Mouse (Mus musculus): ENCODE measurements at regions not wholly inside any gene's neighbourhood (a gene's known extent, or its start where the extent isn't known, plus 50 kb on each side); places are given as distances from the start of the nearest gene placed in this dataset.
A peak's percentile ranks its signal among the peaks of the same experiment; 100 is the strongest.

DNA sequence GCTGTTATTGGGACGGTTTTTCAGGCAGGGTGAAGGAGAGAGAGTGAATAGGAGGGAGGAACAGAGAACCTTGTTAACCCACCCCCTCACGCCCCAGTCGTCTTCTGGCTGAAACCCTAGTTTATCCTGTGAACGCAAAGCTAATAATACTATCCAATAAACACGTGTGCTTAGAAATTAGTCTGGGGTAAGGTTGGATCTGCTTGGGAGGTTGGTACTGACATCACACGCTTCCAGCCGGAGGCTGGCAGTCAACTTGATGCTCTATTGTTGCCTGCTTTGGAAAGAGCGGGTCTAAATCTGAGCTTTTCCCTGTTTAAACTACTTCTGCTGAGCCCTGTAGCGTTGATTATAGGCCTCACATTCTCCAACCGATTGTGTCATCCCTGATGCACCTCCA is 138.4 kb upstream of the Mdm1 start:
- H3K27ac ChIP-seq = no peak overlapping the region
- intact Hi-C loops (cut with DNase I) = loop anchor here (5.0 kb wide), 1 partner anchor 156 kb away; the partner anchor contains the start of gene Rap1b
- H3K4me3 ChIP-seq = no peak overlapping the region
- no peak for DNase-seq (ENCODE audit: extremely low spot score in 1 of 2, low spot score in 2 of 2)
- TF ChIP-seq CTCF (IDR thresholded peaks at IDR 0.05) = no peak

DNA sequence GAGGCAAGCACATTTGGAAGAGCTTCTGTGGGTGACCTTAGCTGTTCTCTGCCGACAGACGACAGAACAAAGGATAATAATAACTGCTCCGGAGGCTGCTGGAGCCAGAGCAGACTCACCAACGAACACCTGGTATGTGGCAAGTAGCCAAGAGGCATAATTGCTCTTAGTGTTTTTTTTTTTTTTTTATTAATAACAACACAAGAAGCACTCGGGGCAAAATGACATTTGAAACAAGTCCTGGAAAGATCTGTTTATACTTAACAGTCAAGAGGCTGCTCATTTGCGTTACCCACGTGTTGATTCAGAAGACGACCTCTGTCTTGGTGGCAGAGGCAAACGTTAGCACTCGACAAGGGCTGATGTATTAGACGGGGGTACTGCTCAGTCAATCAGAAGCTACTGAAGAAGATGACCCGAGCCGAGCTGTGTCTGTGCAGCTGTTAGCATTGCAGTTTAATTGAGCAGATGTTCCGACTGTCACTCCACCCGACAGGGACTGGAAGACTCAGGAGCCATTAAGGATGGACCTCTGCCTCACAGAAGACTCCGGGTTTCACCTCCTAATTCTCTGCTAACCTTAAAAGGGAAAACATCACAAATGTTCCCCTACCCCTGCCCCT is 137.8 kb upstream of the Mdm1 start:
- DNase-seq (ENCODE audit: extremely low spot score in 1 of 2, low spot score in 2 of 2) = no peak
- Histone ChIP-seq H3K4me3 (no peak overlapping the region), H3K27ac (no peak overlapping the region)
- intact Hi-C loops (cut with DNase I) = loop anchor here (5.0 kb wide), 1 partner anchor 157 kb away; the partner anchor contains the start of gene Rap1b
- no peak for TF ChIP-seq CTCF (IDR thresholded peaks at IDR 0.05)

DNA sequence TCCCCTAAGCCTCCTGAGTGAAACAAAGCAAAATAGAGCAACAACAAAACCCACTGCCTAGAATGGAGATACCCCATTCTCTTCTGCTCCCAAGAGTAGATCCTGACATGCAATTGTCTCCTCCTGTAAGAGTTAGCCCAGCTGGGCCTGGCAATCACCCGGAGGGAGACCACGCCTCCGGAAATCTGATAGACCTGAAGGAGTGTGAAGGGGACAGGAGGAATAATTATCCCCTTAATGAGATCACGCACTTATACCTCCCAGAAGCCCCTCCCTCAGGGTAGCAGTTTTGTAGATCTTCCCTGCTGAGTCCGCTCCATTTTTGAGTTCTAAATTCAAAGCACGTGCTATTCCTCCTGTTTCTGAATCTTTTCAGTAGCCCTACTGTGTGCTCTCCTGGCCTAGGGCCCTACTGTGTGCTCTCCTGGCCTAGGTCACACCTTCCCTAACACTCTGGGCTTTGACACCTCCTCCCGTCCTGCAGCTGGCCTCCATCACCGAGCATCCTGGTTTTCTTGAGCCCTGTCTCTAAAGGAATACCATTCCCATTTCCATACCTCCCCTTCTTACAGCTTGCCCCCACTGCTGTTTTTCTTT is 137.2 kb upstream of the Mdm1 start:
- no peak for TF ChIP-seq CTCF (IDR thresholded peaks at IDR 0.05)
- intact Hi-C loops (cut with DNase I) = loop anchor here (5.0 kb wide), 1 partner anchor 157 kb away; the partner anchor contains the start of gene Rap1b
- H3K4me3 ChIP-seq = no peak overlapping the region

DNA sequence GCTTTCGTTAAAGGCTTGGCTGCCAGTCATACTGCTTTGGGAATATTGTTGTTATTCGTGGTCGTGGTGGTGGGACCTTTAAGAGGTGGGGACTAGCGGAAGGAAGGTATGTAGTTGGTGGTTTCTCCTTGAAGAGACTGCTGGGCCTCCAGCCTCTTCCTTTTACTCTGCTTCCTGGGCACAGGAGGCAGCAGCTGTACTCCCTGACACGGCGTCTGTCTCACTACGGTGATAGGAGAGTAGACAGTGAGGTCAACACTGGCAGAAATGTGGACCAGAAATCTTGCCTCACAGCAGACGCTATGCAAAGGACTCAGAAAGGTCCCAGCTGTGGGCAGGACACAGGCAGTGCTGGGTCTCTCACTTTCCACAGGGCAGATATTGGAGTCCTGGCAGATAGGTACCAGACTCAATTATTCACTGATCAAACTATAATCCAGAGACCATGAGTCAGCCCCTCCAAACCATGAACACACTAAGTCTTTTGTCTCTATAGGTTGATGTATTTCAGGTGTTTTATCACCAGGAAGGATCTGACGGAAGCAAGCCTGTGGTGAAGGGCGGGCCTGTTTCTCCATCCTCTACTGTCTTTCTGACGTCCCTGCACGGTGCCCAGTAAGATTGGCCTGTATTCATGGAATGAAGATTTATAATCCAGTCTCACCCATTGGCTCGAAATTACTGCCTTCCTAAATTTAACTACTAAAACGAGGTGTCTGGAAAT is 134.6 kb upstream of the Mdm1 start:
- no peak for TF ChIP-seq CTCF (IDR thresholded peaks at IDR 0.05)
- intact Hi-C loops (cut with DNase I) = no loop called here
- Histone ChIP-seq H3K27ac (no peak overlapping the region), H3K4me3 (no peak overlapping the region)
- no peak for DNase-seq (ENCODE audit: extremely low spot score in 1 of 2, low spot score in 2 of 2)

More for the DNA sequence above, 137.2 kb upstream of the Mdm1 start:
- no peak for DNase-seq (ENCODE audit: extremely low spot score in 1 of 2, low spot score in 2 of 2)
- no peak overlapping the region for H3K27ac ChIP-seq

DNA sequence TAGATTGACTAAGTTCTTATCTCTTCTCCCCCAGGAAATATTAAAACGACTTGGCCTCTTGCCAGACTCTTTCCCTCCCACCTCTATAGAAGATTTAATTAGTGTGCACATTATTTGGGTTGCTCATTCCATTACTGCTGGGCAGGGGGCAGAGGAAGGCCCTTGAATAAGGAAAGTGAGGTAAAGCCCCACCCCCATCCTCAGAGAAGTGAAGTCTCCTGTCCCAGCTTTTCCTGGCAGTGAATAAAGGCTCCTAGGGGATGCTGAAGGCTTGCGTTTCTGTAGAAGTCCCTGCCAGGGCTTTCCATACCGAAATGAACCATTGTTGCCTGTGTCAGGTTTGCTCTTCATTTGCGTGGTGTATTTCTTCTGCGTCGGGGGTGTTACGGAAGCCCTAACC is 133.8 kb upstream of the Mdm1 start:
- intact Hi-C loops (cut with DNase I) = no loop called here
- Histone ChIP-seq H3K4me3 (no peak overlapping the region), H3K27ac (no peak overlapping the region)
- TF ChIP-seq CTCF (IDR thresholded peaks at IDR 0.05) = no peak
- no peak for DNase-seq (ENCODE audit: extremely low spot score in 1 of 2, low spot score in 2 of 2)

DNA sequence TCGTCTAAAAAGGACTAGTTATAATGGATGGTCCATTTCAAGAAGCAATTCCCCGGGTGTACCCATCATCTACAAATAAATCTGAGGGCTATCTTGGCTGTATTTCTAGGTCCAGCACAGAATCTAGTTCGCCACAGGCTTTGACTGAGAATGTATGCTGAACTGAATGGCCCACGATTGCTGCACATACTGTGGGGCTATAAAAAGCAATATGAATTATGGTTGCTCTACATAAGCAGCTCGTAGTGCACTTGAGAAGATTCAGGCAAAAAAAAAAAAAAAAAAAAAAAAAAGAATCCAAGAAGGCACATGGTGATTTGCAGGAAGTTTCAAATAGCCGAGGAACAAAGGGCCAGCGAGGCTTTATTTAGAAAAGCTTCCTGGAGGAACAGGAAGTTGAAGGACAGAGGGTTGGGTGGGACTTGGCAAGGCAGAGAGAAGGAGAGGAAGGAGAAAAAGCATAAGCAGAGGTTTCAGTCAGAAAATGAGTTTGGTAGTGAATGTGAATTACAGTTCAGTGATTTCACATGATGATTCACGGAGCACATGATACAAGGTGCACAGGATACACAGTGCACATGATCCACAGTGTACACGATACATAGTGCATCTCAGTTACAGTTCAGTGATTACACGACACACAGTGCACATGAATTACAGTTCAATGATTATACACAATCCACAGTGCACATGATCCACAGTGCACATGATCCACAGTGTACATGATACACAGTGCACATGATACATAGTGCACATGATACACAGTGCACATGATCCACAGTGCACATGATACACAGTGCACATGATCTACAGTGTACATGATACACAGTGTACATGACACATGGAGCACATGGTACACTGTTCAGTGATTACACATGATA is 129.7 kb upstream of the Mdm1 start:
- no peak for TF ChIP-seq CTCF (IDR thresholded peaks at IDR 0.05)
- intact Hi-C loops (cut with DNase I) = no loop called here
- no peak overlapping the region for H3K27ac ChIP-seq
- H3K4me3 ChIP-seq = no peak overlapping the region
- DNase-seq (ENCODE audit: extremely low spot score in 1 of 2, low spot score in 2 of 2) = no peak

DNA sequence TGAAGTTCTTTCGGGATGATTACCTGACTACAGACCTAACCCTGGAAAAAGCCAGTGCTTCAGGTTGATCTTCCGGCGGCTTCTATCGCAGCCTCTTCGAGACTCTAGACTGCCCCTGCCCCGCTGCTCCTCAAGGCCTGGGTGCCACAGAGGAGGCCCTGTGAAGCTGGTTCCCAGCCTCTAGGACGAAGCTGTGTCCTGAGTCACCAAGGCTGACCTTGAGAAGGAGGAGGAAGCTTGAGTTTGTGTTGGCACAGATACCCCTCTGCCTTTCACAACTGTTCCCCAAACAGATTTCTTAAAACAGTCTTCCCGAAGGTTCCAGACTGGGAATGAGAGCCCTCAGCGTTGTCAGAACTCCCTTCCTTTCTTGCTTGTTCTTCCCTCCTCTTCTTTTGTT is 112.8 kb upstream of the Mdm1 start:
- H3K27ac ChIP-seq = no peak overlapping the region
- TF ChIP-seq CTCF (IDR thresholded peaks at IDR 0.05) = no peak
- intact Hi-C loops (cut with DNase I) = no loop called here
- no peak overlapping the region for H3K4me3 ChIP-seq
- no peak for DNase-seq (ENCODE audit: extremely low spot score in 1 of 2, low spot score in 2 of 2)

DNA sequence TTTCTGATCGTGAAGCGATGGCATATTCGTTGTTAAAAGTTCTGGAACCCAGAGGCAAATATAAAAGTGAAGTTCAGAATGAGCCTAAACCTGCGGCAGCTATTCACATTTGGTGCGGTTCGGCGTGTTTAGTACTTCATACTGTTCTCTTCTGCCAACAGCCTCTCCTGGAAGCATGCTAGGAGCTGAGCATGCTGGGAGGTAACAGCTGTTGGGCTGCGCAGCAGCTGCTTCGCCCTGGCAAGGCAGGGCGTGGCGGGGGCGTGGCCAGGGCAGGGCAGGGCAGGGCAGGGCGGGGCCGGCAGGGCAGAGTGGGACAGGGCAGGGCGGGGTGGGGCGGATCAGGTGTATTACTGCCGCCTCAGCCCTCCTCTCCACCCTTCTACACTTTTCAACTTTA is 107.2 kb upstream of the Mdm1 start:
- Histone ChIP-seq H3K4me3 (no peak overlapping the region), H3K27ac (no peak overlapping the region)
- intact Hi-C loops (cut with DNase I) = no loop called here
- TF ChIP-seq CTCF (IDR thresholded peaks at IDR 0.05) = no peak
- no peak for DNase-seq (ENCODE audit: extremely low spot score in 1 of 2, low spot score in 2 of 2)

DNA sequence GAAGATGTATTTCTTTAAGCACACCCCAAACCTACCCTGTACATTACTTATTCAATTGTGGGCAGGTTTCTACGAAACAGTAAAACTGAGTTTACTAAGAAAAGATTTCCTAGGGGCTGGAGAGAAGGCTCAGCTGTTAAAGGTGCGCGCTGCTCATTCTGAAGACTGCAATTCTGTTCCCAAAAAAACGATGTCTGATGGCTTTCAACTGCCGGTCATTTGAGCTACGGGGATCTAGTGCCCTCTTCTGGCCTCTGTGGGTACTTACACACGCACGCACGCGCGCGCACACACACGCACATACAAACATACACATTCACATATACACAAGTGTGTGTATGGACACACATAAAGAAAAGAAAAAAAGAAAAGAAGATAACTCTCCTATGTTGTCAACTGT is 106.6 kb upstream of the Mdm1 start:
- intact Hi-C loops (cut with DNase I) = no loop called here
- peak; percentile 24 for TF ChIP-seq CTCF (IDR thresholded peaks at IDR 0.05)
- no peak overlapping the region for H3K27ac ChIP-seq
- no peak for DNase-seq (ENCODE audit: extremely low spot score in 1 of 2, low spot score in 2 of 2)
- H3K4me3 ChIP-seq = no peak overlapping the region

DNA sequence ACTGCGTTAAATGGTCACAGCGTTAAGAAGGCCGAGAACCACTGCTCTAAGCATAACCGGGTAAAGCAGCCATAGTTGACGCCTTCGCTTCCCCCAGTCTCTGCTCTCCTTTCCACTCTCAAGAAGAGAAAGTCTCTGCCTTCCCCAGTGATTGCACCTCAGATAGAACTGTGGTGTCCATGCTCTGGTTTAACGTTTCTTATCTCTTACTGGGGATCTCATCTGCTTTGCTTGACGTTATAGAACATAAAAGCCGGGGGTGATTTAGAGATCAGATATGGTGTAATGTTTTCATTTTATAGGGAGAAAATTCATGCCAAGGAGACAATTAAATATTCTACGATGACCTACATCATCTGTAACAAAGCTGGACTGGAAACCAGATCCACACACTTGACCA is 103.1 kb upstream of the Mdm1 start:
- no peak overlapping the region for H3K4me3 ChIP-seq
- DNase-seq (ENCODE audit: extremely low spot score in 1 of 2, low spot score in 2 of 2) = no peak
- intact Hi-C loops (cut with DNase I) = no loop called here
- no peak for TF ChIP-seq CTCF (IDR thresholded peaks at IDR 0.05)
- H3K27ac ChIP-seq = no peak overlapping the region

DNA sequence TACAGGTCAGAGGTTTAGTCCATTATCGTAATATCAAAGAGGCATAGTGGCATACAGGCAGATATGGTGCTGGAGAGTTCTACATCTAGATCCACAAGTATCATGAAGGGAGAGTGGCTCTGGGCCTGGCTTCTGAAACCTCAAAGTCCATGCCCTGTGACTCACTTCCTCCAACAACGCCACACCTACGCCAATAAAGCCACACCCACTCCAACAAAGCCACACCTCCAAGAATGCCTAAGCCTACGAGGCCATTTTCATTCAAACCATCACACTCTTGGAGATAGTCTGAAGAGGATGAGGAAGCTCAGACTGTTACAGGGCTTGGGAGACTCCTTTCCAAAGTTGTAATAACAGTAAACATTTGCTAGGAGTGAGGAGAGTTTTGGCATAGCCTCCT is 102.6 kb upstream of the Mdm1 start:
- Histone ChIP-seq H3K4me3 (no peak overlapping the region), H3K27ac (no peak overlapping the region)
- DNase-seq (ENCODE audit: extremely low spot score in 1 of 2, low spot score in 2 of 2) = no peak
- intact Hi-C loops (cut with DNase I) = no loop called here
- no peak for TF ChIP-seq CTCF (IDR thresholded peaks at IDR 0.05)

DNA sequence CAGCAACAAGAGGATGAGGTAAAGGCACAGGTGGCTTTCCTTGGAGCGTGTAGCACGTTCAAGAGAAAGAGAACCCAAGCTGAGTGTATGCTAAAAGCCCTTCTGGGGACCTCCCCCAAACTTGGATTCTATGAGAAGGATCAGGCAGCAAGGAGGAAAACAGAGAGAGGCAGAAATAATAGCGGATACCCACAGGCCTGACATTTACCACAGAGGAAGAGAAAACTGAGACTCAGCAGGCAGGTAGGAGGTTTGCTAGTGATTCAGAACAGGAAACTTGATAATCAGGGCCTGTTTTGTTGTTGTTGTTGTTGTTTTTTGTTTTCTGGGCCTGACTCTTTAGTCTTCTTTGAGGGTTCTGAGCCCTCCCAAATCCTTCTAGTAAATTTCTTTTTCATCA is 100.5 kb upstream of the Mdm1 start:
- TF ChIP-seq CTCF (IDR thresholded peaks at IDR 0.05) = no peak
- no peak for DNase-seq (ENCODE audit: extremely low spot score in 1 of 2, low spot score in 2 of 2)
- Histone ChIP-seq H3K4me3 (no peak overlapping the region), H3K27ac (no peak overlapping the region)
- intact Hi-C loops (cut with DNase I) = no loop called here

All from left cerebral cortex, adult 2 months (tissue).